Mouse (Mus musculus) retina, postnatal 7 days (tissue): ENCODE results near the gene Actr1a.

Experiments
- DNase-seq: peaks from one replicate; pipeline ENCODE4 v3.0.0-alpha.2; 2012; ENCODE audit warnings: low read depth, low spot score

Actr1a gene

DNA sequence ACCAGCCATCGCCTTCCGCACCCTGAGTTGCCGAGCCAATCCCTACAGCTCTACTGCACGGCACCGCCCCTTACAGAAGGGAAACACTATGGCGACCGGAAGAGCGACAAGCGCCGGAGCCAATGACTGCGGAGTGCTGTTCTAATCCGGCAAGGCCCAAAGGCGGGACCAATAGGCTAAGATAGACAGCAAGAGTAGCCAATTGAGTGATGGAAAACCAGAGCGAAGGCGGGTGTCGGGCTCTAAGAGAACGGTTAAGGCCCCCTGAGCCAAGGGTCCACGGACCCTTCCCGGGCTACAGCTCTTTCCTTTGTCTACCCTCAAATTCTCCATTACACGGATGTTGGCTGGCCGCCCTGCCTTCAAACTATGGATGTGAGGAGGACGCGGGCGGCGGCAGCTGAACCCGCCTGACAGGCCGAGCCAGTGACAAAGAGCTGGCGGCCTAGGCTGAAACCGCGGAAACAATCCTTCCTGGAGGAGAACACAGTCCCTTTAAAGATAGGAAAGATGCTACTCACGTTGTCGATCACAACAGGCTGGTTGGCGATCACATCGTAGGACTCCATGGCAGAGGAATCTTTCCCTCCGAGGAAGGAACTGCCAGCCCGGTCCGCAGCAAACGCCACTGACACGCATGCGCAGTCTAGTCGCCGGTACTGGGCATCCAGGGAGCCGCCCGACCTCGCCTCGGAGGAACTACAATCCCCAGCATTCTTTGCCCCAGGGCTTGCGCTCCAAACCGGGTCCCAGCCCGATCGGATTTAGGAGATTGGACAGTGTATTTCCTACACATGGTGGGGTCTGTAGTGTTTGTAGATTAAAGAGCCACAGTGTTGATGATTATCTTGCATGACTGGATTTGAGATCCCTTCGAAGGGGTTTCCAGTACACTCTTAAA lies at the start of gene Actr1a:
Actr1a (minus strand) TSS at position 640 of the 901 bp plus-strand sequence.
- DNase-seq: peak; percentile 98

DNA sequence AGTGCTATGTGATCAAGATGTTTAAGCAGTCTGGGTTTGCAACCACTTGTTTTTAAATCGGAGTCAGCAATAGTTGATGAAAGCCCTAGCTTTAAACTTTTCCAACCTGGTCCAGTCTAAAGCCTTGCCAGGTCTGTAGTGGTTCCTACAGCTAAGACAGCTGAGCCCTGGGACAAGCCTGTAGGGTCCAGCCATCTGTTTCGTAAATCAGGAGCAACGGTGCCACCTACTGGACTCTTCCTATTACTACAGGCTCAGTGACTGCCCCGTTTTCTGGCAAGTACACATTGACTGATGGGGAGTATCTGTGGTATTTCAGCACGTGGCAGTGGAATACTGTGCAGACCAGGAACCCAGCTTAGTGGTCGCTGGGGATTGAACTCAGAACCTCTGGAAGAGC lies 48.7 kb upstream of the Actr1a start:
- DNase-seq: peak; percentile 85

DNA sequence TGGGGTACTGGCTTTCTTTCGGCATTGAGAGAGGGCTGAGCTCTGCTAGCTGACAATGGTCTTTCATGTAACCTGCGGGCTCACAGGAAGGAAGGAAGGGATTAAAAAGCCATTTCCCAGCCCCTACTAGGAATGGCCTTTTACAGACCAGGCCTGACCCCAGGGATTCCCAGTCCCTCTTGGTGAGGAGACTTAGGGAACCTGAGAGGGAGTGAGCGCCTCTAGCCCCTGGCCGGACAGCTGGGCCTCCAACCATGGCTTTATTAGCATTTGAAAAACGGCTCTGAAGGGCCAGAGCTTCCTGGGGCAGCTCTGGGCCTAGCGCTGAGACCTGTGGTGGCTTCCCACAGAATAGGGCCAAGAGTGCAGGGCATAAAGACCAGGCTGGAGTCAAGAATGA lies 48.0 kb upstream of the Actr1a start:
- DNase-seq: no peak

DNA sequence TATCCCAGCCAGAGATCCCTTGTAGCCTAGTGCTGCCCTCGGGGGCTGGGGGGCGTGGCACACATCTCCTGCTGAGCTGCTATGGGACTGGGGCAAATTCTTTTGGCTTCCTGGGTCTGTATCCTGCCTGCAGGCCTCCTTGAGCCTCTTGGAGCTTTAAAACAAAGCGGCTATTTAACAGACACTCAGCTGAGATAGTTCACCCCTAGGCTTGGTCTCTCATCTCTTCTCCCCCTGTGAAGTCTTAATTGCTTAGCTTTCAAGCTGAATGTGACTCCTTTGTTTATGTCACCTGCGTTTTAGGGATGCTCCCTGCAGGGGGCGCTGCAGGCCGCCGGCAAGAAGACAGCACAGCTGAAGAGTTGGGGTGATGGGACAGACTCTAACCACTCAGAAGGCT lies 39.9 kb upstream of the Actr1a start:
- no peak for DNase-seq

DNA sequence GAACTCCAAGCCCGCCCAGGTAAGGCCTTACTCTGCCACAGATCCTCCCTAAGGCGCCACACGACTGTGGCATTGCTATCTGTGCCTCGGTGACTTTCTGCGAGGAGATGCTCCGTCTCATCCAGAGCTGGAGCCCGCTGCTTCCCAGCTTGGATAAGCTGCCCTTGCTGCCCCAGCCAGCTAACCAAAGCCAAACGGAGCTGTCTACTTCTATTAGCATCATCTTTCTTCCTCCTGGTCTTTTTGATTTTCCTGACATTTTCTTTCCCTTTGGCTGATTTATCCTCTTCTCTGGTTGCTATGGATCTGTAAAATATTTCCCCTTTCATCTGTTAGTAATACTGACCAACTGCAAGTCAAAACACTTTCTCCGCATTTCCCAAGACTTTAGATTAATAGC lies 39.0 kb upstream of the Actr1a start:
- DNase-seq: no peak

DNA sequence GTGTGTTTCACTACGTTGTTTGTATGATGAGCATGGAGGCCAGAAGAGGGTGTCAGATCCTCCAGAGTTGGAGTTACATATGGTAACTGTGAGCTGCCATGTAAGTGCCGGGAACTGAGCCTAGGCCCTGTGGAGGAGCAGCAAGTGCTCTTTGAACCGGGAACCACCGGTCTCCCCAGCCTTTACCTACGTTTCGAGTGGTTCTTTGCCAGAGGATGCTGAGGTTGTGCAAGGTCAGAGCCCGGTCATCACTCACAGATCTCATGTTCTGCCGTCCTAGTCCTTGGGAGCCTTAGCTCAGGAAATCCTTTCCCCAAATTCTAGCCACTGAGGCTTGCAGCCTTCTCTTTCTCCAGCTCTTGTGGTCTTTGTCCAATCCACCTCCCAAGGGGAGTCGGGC lies 38.6 kb upstream of the Actr1a start:
- DNase-seq: no peak

DNA sequence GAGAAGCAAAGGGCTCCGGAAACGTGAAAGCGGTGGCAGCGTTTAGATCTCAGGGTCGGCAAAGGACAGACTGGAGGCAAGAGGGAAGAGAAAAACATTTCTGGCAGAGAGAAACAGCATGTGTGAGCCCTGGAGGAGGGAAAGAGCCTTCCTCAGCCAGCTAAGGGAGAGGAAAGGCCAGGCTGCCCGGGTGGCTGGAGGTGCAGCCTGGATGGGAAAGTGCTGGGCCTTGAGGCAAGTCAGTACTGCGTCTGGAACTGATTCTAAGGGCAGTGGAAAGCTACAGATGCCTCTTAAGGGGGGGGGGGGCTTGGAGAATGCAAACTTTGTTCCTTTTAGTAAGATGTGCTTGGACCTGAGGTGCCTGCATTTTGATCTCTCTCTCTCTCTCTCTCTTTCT lies 38.2 kb upstream of the Actr1a start:
- no peak for DNase-seq

DNA sequence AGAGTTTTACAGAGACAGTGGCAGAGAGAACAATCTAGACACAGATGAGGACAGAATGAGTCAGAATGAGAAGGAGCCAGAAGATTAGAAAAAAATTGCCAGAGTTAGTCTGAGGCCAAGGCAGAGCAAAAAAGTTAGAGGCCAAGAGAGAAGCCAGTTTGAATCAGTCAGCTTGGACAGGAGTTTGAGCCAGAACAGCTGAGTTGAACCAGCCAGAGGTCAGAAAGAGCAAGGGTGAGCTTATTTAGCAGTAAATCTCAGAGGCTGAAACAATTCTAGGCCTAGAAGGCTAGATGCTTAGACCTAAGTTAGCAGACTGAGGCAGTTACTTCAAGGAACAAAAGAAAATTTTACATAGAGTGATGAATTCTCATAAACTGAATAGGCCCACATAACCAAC lies 33.7 kb upstream of the Actr1a start:
- DNase-seq: no peak

DNA sequence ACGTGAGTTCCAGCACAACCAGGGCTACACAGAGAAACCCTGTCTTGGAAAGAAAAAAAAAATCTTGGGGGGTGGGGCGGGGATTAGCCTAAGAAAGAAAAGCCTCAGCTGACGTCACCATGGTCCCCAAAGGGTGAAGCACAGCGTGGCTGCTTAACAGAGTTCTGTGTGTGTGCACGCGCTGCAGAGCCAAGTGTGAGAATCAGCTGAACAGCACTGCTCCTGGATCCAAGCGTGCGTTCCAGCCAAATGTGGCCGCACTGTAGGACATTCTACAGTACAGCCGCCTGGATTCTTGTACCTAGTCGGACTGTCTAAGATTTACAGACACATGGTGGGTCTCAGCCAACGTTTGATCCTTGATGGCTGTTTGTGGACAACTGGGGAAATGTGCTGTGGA lies 30.9 kb upstream of the Actr1a start:
- no peak for DNase-seq

DNA sequence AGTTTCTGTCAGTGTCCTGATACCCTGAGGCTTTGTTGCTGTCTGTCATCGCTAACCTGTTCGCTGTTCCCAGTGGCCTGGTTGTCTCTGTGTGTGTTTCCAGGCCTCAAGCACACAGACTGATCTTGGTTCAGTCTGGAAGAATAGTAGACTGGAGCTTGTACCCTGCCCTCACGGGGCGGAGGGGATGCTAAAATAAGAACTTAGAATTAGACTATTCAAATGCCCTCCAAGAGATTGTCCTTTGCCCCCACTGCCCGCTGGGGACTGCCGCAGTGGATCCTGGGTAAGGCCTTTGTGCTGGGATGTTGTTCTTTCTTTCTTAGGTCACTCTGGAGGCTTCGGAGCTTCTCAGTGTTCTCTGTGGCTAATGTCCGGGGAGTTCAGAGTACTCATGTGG lies 29.7 kb upstream of the Actr1a start:
- DNase-seq: no peak

DNA sequence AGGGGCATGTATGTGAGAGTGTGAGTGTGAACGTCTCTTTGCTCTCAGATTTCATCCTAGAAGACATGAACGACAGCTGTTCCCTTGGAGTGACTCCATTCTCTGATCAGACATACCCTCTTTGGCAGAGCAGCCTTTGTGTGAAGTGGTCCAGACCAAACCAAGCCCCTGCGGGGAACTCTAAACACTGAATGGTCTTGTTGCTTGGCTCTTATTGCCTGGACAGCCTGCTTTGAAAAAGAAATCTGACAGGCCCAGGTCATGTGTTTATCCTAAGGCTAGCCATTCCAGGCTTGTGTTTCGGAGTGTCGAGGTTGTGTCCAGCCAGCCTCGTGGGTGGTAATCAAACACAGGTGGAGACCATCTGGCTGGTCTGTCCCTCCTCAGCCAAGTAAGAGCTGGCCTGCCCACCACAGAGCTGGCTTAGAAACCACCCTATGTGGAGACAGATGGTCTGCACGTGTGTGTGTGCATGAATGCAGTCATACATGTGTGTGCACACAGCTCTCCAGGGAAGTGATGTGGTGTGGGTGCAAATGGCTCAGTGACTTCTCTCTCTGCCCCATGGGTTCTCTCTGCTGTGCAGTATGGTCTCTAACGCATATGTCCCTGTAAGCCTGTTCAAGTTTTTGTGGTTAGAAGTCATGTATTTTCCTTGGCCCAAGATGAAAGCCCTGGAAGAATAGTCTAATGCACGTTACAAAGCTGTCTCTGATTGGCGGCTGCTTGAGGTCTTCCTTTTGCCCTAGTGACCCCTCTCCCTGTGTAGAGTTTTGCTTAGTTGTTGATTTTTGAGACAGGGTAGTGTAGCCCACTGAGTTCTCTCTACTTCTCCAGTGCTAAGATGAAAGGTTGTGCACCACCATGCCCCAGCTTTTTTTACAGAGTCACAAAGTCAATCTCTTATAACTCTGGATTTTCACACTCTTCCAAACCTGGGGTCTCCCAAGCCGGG lies 27.1 kb upstream of the Actr1a start:
- no peak for DNase-seq

DNA sequence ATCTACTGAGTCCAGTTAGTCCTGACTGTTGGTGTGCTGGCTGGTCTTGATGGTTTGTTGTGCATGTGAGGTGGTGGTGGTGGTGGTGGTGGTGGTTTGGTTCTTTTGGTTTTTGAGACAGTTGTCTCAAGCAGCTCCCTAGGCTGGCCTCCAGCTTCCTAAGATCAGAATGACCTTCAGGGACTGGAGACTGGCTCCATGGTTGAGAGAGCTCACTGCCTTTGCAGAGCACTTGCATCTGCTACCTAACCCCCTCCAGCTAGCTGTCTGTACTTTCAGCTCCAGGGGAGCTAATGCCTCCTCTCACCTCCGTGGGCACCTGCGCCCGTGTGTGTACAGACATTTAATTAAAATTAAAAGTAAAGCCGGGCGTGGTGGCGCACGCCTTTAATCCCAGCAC lies 24.9 kb upstream of the Actr1a start:
- DNase-seq: no peak

DNA sequence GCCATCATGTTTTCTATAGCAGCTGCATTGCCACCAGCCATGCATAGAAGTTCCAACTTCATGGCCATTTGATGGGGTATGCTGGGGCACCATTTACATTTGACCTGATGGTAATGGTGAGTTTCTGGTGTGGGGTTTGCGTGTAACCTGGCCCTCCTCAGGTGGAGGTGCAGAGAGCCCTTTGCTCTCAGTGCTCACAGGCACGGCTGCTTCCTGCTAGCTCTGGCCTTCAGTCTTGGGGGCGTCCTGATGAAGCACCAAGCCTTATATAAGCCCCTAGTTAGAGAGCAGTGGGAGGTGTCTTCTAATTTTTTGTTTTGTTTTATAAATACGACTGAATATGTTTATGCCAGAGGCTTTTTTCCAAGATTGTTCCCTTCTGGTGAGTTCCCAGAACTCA lies 22.5 kb upstream of the Actr1a start:
- DNase-seq: no peak

DNA sequence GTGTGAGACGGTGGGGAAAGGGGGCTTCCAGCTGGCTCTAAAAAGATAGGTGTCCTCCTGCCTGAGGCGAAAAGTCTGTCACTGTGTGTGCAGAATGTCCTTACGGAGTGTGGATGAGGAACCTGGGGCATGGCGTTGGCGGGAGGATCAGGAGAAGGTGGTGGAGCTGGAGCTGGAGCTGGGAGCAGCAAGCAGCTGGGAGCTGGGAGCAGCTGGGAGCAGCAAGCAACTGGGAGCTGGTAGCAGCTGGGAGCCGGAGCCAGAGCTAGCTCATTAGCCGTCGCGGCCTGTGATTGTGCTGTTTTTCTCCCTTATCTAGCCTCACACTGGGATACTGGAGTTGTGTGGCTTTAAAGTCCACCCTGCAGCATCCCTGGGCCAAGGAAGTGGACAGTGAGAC lies 20.7 kb upstream of the Actr1a start:
- DNase-seq: no peak

DNA sequence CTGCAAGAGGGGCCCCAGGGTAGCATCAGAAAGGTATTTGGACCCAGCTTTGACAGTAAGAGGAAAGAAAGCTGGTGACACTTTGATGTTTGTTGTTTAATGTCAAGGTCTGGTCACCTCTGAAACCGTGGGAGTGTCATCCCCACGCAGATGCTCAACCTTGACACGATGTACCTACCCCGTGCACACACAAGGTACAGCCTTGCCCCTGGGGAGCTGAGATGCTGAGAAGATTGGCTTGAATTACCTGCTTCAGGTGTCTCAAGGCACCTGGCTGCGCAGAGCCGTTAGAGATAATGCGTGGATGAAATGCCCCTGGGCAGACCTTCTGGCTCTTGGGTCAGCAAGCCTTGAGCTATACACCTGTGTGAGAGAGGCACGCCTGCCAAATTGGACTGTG lies 18.9 kb upstream of the Actr1a start:
- no peak for DNase-seq

DNA sequence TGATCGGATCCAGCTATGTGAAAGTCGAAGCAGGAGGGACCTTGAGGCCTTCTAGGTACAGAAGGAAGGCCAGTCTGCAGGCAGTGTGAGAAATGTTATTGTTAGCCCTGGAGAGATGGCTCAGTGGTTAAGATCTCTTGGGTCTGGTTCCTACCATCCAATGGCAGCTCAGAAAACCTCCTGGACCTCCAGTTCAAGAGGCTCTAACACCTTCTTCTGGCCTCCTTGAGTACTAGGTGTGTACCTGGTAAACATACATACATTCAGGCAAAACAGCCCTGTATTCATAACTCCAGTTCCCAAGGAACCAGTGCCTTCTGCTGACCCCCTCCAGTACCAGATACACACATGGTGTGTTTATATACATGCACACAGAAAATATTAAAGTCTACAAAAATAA lies 18.4 kb upstream of the Actr1a start:
- DNase-seq: no peak

DNA sequence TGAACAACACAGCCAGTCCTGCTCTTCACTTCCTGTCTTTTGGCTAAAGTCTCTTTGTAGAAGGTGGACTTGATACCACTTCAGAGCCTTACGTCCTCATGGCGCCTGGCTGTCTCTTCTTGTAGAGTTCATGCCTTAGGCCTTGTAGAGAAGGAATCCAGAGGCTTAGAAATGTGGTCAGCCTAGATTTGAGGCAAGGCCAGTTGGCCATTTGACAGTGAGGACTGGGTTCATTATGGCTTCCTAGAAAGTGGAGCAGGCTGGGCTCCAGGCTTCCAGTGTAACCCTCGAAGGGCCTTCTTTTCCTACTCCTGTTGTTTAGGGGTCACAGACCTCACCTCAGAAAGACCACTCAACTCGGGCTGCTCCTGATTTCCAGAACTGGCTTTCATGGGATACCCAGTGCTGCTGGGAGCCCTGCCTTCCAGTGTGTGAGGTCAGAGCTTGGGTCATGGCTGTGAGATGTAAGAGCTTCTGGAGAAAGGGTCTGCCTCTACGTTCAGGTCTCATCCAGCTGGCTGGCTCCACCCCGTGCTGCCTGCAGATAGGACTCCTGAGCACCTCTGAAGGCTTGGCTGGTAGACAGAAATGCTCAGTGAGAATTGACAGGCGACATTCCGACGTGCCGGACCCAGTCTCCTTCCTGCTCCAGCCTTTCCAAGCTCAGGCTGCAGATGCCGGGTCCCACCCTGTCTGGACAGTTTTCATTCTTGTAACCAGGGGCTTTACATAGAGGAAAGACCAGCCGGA lies 16.7 kb upstream of the Actr1a start:
- DNase-seq: no peak

DNA sequence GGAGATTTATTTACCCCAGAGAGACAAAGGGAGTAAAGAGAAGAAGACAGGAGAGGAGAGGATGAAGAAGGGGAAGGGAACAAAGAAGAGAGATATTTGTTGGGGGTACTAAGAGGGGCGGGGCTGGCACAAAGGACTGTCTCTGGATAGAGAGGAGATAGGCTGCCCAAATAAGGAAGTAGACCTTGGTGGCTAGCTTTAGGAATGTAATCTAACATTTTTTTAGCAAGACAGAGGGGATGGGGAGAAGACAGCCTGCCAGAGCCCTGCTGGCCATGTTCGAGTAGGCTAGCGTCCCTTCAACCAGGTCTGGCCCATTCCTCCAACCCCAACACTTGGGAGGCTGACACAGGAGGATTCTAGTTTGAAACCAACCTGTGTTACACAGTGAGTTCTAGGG lies 14.0 kb upstream of the Actr1a start:
- no peak for DNase-seq

DNA sequence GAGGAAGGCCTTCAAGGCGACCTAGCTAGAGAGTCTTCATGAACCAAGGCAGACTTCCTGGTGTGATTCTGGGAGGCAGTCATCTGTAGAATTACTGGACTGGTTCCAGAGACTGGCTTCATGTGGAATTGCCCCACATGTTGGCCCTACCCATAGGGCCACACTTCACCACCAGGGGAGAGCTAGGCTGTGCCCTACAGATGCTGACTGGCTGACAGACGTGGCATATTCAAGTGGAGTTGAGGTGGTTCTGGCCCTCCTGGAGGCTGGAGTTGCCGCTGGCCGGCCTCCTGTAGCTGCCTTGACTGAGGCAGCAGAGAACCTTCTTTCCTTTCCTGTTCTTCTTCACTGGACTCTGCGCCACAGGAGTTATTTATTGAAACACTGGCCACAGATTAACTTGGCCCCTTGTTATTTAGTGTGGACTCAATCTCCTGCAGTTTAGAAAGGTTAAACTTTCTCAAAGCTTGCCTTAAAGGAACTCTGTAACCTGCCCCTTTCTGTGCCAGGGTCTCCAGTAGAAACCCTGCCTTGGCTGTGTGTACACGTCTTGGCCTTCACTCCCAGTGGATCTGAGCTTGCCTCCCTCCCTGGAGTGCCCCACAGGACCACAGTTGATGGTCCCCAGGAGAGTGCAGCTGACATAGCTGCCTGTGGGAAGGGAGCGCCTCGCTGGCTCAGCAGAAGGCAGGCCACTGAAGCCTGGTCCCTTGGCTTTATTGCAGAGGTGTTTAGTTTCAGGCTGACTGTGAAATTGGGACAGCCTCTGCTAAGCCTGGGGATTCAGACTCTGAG lies 11.2 kb upstream of the Actr1a start:
- no peak for DNase-seq

DNA sequence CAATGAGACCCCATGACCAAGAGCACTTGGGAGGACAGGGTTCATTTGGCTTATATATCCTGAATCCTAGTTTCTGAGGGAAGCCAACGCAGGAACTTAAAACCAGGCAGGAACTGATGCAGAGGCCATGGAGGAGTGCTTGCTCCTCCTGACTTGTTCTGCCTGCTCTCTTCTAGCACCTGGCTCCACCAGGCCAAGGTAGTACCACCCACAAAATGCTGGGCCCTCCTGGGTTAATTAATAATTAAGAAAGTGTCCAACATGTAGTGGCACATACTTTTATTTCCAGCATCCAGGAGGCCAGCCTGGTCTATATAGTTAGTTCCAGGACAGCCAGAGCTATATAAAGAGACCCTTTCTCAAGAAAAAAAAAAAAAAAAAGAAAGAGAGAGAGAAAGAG lies 8.5 kb upstream of the Actr1a start:
- DNase-seq: no peak

DNA sequence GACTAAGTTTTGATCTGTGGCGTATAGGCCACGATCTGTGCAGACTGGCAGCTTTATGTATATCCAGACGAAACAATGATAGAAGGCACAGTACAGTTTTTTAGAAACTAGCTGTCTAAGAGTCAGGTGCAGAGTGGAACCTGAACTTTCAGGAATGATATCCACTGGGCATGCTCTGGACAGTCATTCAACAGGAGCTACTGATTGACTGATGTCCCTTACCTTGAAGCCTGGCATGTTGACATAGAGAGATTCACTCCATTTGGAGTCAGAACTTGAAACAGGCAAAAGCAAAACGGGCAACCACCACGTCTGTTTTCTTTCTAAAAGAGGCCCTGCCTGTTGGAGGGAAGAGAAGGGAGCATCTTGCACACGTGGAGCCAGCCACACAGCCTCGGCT lies 5.0 kb upstream of the Actr1a start:
- no peak for DNase-seq
